Mouse (Mus musculus) hematopoietic stem cell, adult 5-6 weeks (primary cell): ENCODE data around the gene Dhx8. TPM values are rescaled to one million over a fixed set of nuclear protein-coding genes. Genes with fewer than 3 reads are reported as not detected.

Experiments used
- total RNA-seq: library from RNA; stranded (forward); fragments of 172-1452, 232-1000 nt; gene quantifications from 2 replicates; pipeline ENCODE4 v1.2.3, GENCODE M21; 2017

Dhx8 gene
- total RNA-seq, 1 experiment from 2014 or later = 33.5 TPM

Other genes with a start within 250 kb of the Dhx8 start
- 38.6 and 42.1 TPM in 2 replicates for gene Brca1, start 181.0 kb upstream of the Dhx8 start, total RNA-seq
- gene Nbr1, start 180.8 kb upstream of the Dhx8 start, total RNA-seq = 85.9 and 90.5 TPM in 2 replicates
- 2.6 and 3.9 TPM in 2 replicates for gene Tmem106a, start 150.7 kb upstream of the Dhx8 start, total RNA-seq
- not detected in 2 replicates for gene Gm11634, start 133.7 kb upstream of the Dhx8 start, total RNA-seq
- 10.3 and 20.6 TPM in 2 replicates for gene Rdm1, start 105.7 kb upstream of the Dhx8 start, total RNA-seq
- 0.88 and 2.5 TPM in 2 replicates for gene Arl4d, start 67.4 kb upstream of the Dhx8 start, total RNA-seq
- gene Etv4, start 52.5 kb downstream of the Dhx8 start, total RNA-seq = not detected in 2 replicates
- gene Meox1, start 161.5 kb downstream of the Dhx8 start, total RNA-seq = not detected in 2 replicates
- not detected in 2 replicates for gene Sost, start 234.1 kb downstream of the Dhx8 start, total RNA-seq